Mouse (Mus musculus): ENCODE results near the gene Pde6g.

Pde6g gene

GRCm38 (mm10) chr11:120453306-120453705 is at the start of gene Pde6g:
Gene Pde6g, minus strand, starts transcription at chr11:120453500.
- no peak for DNase-seq (ENCODE audit: low read depth, low spot score)

GRCm38 (mm10) chr11:120501701-120502100 is 48.4 kb upstream of the Pde6g start:
- DNase-seq (ENCODE audit: low read depth, low spot score) = no peak

- DNase-seq (ENCODE audit: low read depth, low spot score) = no peak
These were observed 47.7 kb upstream of the Pde6g start for GRCm38 (mm10) chr11:120501018-120501417.

GRCm38 (mm10) chr11:120500357-120500756 is 47.1 kb upstream of the Pde6g start:
- no peak for DNase-seq (ENCODE audit: low read depth, low spot score)

GRCm38 (mm10) chr11:120499894-120500293 is 46.6 kb upstream of the Pde6g start:
- no peak for DNase-seq (ENCODE audit: low read depth, low spot score)

GRCm38 (mm10) chr11:120498891-120499290 is 45.6 kb upstream of the Pde6g start:
- no peak for DNase-seq (ENCODE audit: low read depth, low spot score)

GRCm38 (mm10) chr11:120498226-120498625 is 44.9 kb upstream of the Pde6g start:
- no peak for DNase-seq (ENCODE audit: low read depth, low spot score)

GRCm38 (mm10) chr11:120497436-120497835 is 44.1 kb upstream of the Pde6g start:
- DNase-seq (ENCODE audit: low read depth, low spot score) = no peak

- DNase-seq (ENCODE audit: low read depth, low spot score) = no peak
These were observed 40.6 kb upstream of the Pde6g start for GRCm38 (mm10) chr11:120493911-120494310.

GRCm38 (mm10) chr11:120493351-120493750 is 40.1 kb upstream of the Pde6g start:
- DNase-seq (ENCODE audit: low read depth, low spot score) = no peak

GRCm38 (mm10) chr11:120492878-120493203 is 39.5 kb upstream of the Pde6g start:
- no peak for DNase-seq (ENCODE audit: low read depth, low spot score)

- DNase-seq (ENCODE audit: low read depth, low spot score) = peak; percentile 64
These were observed 39.0 kb upstream of the Pde6g start for GRCm38 (mm10) chr11:120492024-120492877.

- peak; percentile 79 for DNase-seq (ENCODE audit: low read depth, low spot score)
These were observed 38.2 kb upstream of the Pde6g start, which contains the start of gene Slc25a10 for GRCm38 (mm10) chr11:120491317-120492023. Gene Slc25a10, plus strand, starts transcription at chr11:120491840.

- no peak for DNase-seq (ENCODE audit: low read depth, low spot score)
These were observed 37.2 kb upstream of the Pde6g start for GRCm38 (mm10) chr11:120490291-120491046.

GRCm38 (mm10) chr11:120489054-120489761 is 35.9 kb upstream of the Pde6g start:
- DNase-seq (ENCODE audit: low read depth, low spot score) = peak; percentile 81

- no peak for DNase-seq (ENCODE audit: low read depth, low spot score)
These were observed 35.2 kb upstream of the Pde6g start for GRCm38 (mm10) chr11:120488516-120488915.

- peak; percentile 11 for DNase-seq (ENCODE audit: low read depth, low spot score)
These were observed 32.0 kb upstream of the Pde6g start for GRCm38 (mm10) chr11:120485251-120485650.

GRCm38 (mm10) chr11:120484265-120484981 is 31.1 kb upstream of the Pde6g start, which contains the start of gene Mrpl12:
Gene Mrpl12, plus strand, starts transcription at chr11:120484613.
- DNase-seq (ENCODE audit: low read depth, low spot score) = peak; percentile 94

GRCm38 (mm10) chr11:120483448-120483934 is 30.2 kb upstream of the Pde6g start:
- no peak for DNase-seq (ENCODE audit: low read depth, low spot score)

GRCm38 (mm10) chr11:120472052-120472451 is 18.8 kb upstream of the Pde6g start:
- DNase-seq (ENCODE audit: low read depth, low spot score) = no peak

- DNase-seq (ENCODE audit: low read depth, low spot score) = no peak
These were observed 14.4 kb upstream of the Pde6g start for GRCm38 (mm10) chr11:120467736-120468092.

Data from CD4-positive helper T cell, adult 2 months (primary cell).